Mouse (Mus musculus): ENCODE measurements around the gene Elk4. TPM values are rescaled to one million over a fixed set of nuclear protein-coding genes. Genes with fewer than 3 reads are reported as not detected.

Elk4 gene
- 75.2 TPM for polyA plus RNA-seq (2017; shearing (Covaris generic))

DNA sequence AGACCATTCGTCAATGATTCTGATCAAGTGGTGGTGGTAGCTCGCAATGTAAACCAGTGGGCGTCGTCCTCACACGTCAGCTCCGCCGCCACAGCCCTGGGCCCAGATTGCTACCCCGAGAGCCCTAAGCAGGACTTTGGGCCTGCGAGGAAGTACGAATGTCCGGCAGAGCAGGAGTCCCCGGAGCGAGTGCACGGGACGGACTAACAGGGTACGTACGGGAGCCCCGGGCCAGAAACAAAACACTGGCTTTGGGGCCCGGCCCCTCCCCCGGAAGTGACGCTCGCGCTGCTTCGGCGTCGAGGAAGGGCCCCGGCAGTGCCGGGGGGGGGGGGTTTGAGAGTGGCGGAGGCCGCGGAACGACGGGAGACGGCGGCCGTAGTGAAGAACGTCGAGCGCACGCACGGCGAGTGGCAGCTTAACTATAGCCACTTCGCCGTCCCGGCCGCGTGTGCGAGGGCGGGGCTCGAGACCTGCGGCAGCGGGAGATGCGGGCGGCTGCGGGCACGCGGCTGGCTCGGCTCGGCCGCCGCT is at the start of gene Elk4:
Gene Elk4 (plus strand): TSS at position 326 of the 534 bp plus-strand sequence.

GRCm38 (mm10) chr1:131962606-131963084 is 44.8 kb upstream of the Elk4 start, which contains the start of gene Slc45a3:
TSS of gene Slc45a3 (plus strand) at chr1:131962967.

GRCm38 (mm10) chr1:132067261-132068255 is 60.2 kb downstream of the Elk4 start, which contains the start of gene Mfsd4a:
TSS of gene Mfsd4a (minus strand) at chr1:132068062.

Other genes with a start within 250 kb of the Elk4 start
- 0.12 TPM for gene Pm20d1, start 210.2 kb upstream of the Elk4 start, polyA plus RNA-seq (2017; shearing (Covaris generic))
- gene Slc41a1, start 180.1 kb upstream of the Elk4 start, polyA plus RNA-seq (2017; shearing (Covaris generic)): 57.9 TPM
- 47.9 TPM for gene Rab29, start 140.4 kb upstream of the Elk4 start, polyA plus RNA-seq (2017; shearing (Covaris generic))
- 37.5 TPM for gene Nucks1, start 97.1 kb upstream of the Elk4 start, polyA plus RNA-seq (2017; shearing (Covaris generic))
- 0.28 TPM for gene Slc45a3, start 44.6 kb upstream of the Elk4 start, polyA plus RNA-seq (2017; shearing (Covaris generic))
- 98.5 TPM for gene Mfsd4a, start 60.5 kb downstream of the Elk4 start, polyA plus RNA-seq (2017; shearing (Covaris generic))
- not detected for gene Cdk18, start 132.1 kb downstream of the Elk4 start, polyA plus RNA-seq (2017; shearing (Covaris generic))
- not detected for gene Lemd1, start 183.8 kb downstream of the Elk4 start, polyA plus RNA-seq (2017; shearing (Covaris generic))
- not detected for gene AC124108.1, start 183.8 kb downstream of the Elk4 start, polyA plus RNA-seq (2017; shearing (Covaris generic))
- not detected for gene Gm10188, start 222.2 kb downstream of the Elk4 start, polyA plus RNA-seq (2017; shearing (Covaris generic))

Data from activated CD4-positive, CD25-positive, alpha-beta regulatory T cell, adult 9 weeks (primary cell).